Mouse (Mus musculus): Measurements from ENCODE around the gene Lef1. TPM values are rescaled to one million over a fixed set of nuclear protein-coding genes. Genes with fewer than 3 reads are reported as not detected.

The Lef1 gene
- polyA plus RNA-seq, 1 experiment from 2014 or later: 24.8 TPM

DNA sequence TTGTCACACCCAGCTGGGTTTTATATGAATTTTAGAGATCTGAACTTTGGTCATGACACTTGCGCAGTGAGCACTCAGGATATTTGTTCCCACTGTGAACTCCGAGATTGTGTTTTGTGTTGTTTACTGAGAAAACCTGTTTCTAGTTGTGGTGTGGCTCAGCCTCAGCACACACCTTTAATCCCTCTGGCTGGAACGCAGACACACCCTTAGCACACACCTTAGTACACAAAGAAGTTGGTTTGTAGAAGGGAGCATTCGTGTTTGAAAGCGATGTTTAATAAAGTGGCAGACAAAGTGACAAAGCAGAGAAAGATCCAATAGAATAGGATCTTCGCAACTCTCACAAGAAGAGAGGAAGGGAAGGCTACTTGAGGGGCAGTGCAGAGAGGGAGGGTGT lies 150.1 kb downstream of the Lef1 start:
- 97% methylated on average over 6 of the region's 6 CpGs for WGBS
- H3K4me3 ChIP-seq: no peak overlapping the region

DNA sequence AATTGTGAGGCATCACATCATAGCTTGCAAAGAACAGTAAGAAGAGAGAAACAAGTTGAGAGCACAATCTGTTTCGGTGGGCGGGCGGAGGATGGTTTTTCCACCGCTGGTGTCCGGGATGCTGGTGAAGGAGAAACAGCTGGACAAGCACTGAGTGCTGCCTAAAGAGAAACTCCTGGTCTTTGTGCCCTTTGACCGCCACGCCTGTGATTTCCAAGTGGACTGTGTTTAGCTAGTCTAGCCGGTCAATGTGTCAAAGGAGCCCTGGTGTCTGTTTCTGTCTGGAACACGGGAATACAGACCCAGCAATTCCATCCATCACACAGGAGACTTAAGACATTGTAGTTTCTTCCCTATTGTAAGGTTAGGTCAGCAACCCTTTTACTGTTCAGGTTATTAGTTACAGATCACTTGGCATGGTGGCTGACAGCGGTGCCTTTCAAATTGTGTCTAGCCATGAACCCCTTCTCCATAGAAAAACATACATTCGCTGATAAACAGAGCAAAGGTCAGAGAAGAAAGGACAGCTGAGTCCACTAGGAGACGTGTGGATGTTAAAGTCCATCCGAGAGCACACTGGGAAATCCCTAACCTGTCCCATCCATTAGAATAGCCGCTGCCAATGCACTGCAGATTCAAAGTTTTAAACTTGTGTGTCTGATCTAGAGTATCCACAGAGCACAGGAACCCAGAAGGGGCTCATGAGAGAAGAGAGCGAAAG lies 153.7 kb downstream of the Lef1 start:
- Histone ChIP-seq H3K9me3 (replicated peaks) (peaks cover 8% of the 10 kb centered on the region; the same call in 1 of the 2 replicates), H3K27ac (no peak overlapping the region), H3K4me1 (no peaks in the 10 kb centered on the region), H3K9ac (no peak overlapping the region), H3K27me3 (no peaks in the 10 kb centered on the region), H3K4me3 (no peak overlapping the region), H3K36me3 (ENCODE audit: poor library complexity, severe bottlenecking) (no peaks in the 10 kb centered on the region), H3K4me2 (no peak overlapping the region)
- ATAC-seq: no peak
- WGBS: 86% methylated on average over 15 of the region's 15 CpGs

More for the DNA sequence above, 150.1 kb downstream of the Lef1 start:
- H3K4me1 ChIP-seq: no peaks in the 10 kb centered on the region
- no peak overlapping the region for H3K27ac ChIP-seq
- no peak overlapping the region for H3K4me2 ChIP-seq
- ATAC-seq: no peak
- H3K9me3 ChIP-seq (replicated peaks): peaks cover 8% of the 10 kb centered on the region; the same call in 1 of the 2 replicates
- no peak overlapping the region for H3K9ac ChIP-seq
- no peaks in the 10 kb centered on the region for H3K27me3 ChIP-seq
- no peaks in the 10 kb centered on the region for H3K36me3 ChIP-seq (ENCODE audit: poor library complexity, severe bottlenecking)

DNA sequence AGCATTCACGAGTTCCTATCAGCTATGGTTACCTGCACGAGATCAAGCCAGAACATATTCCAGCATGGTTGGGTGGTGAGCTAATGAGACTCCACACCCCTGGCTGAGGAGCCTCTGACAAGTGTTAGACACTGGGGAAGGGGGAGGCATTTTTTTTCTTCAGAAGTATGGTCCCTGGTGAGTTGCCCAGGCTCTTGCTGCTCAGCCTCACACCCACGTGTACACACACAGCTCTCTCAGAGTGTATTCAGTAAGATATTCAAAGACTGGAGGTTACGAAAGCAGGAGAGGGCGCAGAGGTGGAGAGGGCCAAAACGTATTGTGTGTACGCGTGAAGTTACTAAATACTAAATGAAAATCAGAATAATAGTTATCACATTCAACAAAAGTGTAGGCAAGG lies 155.2 kb downstream of the Lef1 start:
- H3K27ac ChIP-seq: no peak overlapping the region
- no peak overlapping the region for H3K4me2 ChIP-seq
- no peak for ATAC-seq
- WGBS: 89% methylated on average over 8 of the region's 8 CpGs
- no peak overlapping the region for H3K9ac ChIP-seq
- peaks cover 6% of the 10 kb centered on the region; the same call in 1 of the 2 replicates for H3K9me3 ChIP-seq (replicated peaks)
- no peaks in the 10 kb centered on the region for H3K27me3 ChIP-seq
- H3K4me1 ChIP-seq: peaks cover 5% of the 10 kb centered on the region
- no peaks in the 10 kb centered on the region for H3K36me3 ChIP-seq (ENCODE audit: poor library complexity, severe bottlenecking)
- H3K4me3 ChIP-seq: no peak overlapping the region

DNA sequence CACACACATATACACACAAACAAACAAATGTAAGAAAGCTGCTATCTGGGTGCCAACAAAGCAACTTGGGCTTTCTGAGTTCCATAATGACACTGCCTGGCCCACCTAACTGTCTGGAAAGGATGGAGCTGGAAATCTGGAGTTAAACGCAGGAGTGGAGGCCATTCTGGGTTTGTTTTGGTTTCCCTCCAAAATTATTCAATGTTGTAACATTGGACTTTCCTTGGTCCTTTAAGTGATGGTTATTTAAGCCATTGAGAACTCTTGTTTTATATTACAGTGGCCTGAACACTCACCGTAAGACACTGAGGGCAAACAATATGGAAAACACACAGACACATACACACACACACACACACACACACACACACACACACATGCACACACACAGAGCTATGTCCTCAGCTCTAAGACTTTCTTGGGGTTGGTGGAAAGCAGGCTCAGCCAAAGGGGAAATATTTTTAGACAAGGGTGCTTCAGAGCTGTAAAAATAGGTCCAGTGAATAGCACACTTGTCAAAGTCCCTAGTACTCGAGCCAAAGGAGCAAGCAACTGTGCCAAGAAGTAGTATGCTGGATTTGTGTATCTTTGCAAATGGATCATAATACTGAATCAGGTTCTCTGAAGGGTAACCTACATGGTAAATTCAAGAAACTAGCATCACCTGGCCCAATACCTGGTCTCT lies 156.2 kb downstream of the Lef1 start:
- no peak for ATAC-seq
- 86% methylated on average over 3 of the region's 3 CpGs for whole genome bisulfite sequencing
- Histone ChIP-seq H3K36me3 (ENCODE audit: poor library complexity, severe bottlenecking) (no peaks in the 10 kb centered on the region), H3K4me1 (peaks cover 15% of the 10 kb centered on the region), H3K27ac (no peak overlapping the region), H3K27me3 (no peaks in the 10 kb centered on the region), H3K4me3 (no peak overlapping the region), H3K9ac (no peak overlapping the region), H3K9me3 (replicated peaks) (no peaks in the 10 kb centered on the region), H3K4me2 (no peak overlapping the region)

DNA sequence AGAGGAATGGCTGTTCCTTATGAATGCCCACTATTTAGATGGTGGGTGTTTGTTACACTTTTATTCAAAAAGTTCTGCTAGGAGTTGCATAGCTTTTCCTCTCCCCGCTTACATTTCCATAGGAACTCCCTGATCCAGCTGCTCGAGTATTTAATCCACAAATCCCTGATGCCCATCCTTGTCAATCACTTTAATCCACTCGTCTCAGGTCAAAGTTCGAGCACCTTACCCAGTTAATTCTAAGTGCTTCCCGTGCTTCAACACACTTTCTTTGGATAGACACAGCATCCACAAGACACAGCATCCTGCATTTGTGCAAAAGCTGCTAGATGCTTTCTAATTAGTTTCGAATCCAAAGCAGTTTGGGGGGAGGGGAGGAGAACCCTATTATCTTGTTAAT lies 160.1 kb downstream of the Lef1 start:
- Histone ChIP-seq H3K4me1 (peaks cover 19% of the 10 kb centered on the region), H3K9me3 (replicated peaks) (no peaks in the 10 kb centered on the region), H3K4me3 (no peak overlapping the region), H3K27me3 (no peaks in the 10 kb centered on the region), H3K9ac (peak overlapping the region; percentile 8; the same call in 1 of the 2 replicates), H3K4me2 (peak overlapping the region; percentile 83), H3K27ac (no peak overlapping the region), H3K36me3 (ENCODE audit: poor library complexity, severe bottlenecking) (no peaks in the 10 kb centered on the region)
- ATAC-seq: no peak
- WGBS: 13% methylated on average over 6 of the region's 6 CpGs

DNA sequence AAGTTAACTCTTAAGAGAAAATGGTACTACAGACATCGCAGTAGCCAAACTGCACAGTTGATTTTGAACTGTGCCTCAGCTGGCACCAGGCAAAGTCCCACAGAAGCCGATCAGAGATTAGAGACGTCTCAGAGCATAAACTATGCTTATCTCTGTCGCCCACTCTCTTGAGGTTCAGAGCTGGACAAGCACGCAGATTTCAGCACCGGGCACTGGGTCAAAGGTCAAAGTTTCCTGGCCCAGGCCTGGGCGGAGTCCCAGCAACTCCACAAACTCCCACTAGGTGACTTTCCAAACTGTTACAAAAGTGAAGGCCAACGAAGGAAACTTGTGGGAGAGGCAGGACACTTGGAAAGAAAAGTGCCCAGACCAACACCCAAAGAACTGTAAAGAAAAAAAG lies 160.9 kb downstream of the Lef1 start:
- no peak; the same call in 1 of the 2 replicates for ATAC-seq
- H3K4me2 ChIP-seq: peak overlapping the region; percentile 83
- WGBS: 6% methylated on average over 8 of the region's 8 CpGs
- H3K9ac ChIP-seq: peak overlapping the region; percentile 63
- no peaks in the 10 kb centered on the region for H3K36me3 ChIP-seq (ENCODE audit: poor library complexity, severe bottlenecking)
- H3K27me3 ChIP-seq: no peaks in the 10 kb centered on the region
- no peaks in the 10 kb centered on the region for H3K9me3 ChIP-seq (replicated peaks)
- H3K4me3 ChIP-seq: peak overlapping the region; percentile 53
- H3K27ac ChIP-seq: no peak overlapping the region
- H3K4me1 ChIP-seq: peaks cover 19% of the 10 kb centered on the region

DNA sequence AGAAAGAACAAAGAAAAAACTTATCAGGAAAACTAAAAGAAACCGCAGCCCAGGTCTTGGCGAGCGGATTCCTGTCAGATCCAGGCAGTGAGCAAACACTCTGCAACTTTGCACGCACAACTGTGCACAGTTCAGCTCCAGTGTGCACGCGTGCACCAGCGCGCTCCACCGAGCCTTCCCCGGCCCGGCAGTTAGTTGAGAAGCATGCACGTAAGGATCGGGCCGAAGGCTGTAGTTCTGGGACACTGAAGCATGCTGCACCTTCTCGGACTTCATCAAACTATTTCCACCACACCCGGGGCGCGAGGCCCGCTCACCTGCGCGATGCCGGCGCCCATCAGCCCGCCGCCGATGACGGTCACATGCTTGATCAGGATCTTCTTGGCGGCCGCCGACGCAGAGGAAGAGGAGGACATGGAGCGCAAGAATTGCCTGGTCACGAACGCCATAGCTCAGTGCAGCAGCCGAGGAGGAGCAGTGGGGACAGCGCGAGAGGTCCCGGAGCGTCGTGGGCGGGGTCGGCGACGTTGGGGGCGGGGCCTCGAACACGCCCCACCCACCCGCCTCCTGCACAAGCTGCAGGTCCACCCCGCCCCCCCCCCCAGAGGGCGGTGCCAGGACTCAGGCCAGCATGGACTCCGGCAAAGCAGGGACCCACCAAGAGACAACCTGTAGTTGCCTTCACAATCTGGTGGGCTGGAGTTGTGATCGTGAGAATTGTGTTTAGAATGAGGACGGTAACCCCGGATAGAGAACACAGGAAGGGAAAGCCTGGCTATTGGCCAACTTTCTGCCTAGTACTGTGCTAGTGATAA lies 161.5 kb downstream of the Lef1 start, which contains the start of gene Hadh:
Gene Hadh (minus strand): TSS at position 543 of the 815 bp plus-strand sequence.
- H3K36me3 ChIP-seq (ENCODE audit: poor library complexity, severe bottlenecking): no peaks in the 10 kb centered on the region
- peak within 1 kb of the TSS; percentile 83 for H3K4me2 ChIP-seq
- no peaks in the 10 kb centered on the region for H3K9me3 ChIP-seq (replicated peaks)
- peak within 1 kb of the TSS; percentile 53 for H3K4me3 ChIP-seq
- under 1% methylated on average over 54 of the region's 54 CpGs for WGBS
- peak; percentile 96 for ATAC-seq
- H3K27me3 ChIP-seq: no peaks in the 10 kb centered on the region
- peaks cover 19% of the 10 kb centered on the region for H3K4me1 ChIP-seq
- H3K27ac ChIP-seq: no peak within 1 kb of the TSS
- H3K9ac ChIP-seq: peak within 1 kb of the TSS; percentile 63

DNA sequence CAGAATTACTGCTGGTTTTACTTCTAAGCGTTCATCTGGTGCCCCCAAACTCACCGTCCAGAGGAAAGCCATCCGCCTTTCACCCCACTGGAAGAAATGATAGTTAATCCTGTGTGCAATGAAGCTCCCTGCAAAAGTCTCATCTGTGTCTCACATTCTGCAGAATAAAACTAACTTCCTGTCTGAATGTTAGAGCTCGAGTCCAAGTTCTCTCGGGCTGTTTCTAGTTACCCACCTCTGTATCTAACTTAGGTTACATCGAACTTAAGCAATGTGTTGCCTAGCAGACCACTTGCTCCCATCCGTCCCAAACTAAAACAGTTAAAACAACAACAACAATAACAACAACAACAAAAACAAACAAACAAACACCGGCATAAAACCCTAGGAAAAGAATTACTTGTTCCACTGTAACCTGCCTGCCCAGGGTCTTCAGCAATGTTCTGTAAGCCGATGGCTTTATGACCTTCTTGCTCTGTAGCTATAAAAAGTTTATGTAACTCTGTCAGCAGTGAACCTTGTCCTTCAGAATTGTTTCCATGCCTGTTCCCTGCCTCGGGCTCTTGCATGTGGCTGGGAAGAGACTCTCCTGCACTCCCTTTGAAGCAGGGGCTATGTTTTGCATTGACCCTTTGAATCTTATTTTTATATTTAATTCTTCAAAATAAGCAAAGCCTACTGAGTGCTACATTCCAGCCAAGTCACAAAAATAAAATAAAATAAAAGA lies 162.3 kb downstream of the Lef1 start:
- Histone ChIP-seq H3K27ac (no peak overlapping the region), H3K4me2 (peak overlapping the region; percentile 83), H3K4me1 (peaks cover 19% of the 10 kb centered on the region), H3K9me3 (replicated peaks) (no peaks in the 10 kb centered on the region), H3K9ac (peak overlapping the region; percentile 63; the same call in 1 of the 2 replicates), H3K36me3 (ENCODE audit: poor library complexity, severe bottlenecking) (no peaks in the 10 kb centered on the region), H3K4me3 (peak overlapping the region; percentile 53), H3K27me3 (no peaks in the 10 kb centered on the region)
- no peak for ATAC-seq
- WGBS: 65% methylated on average over 10 of the region's 10 CpGs

Other genes with a start within 250 kb of the Lef1 start
- gene Hadh, start 161.6 kb downstream of the Lef1 start, polyA plus RNA-seq (2015; fragmentation: Nextera tagmentation; extraction: Ambion mirVana): 37.2 and 40.9 TPM in 2 replicates
- gene Cyp2u1, start 192.8 kb downstream of the Lef1 start, polyA plus RNA-seq (2015; fragmentation: Nextera tagmentation; extraction: Ambion mirVana): 3.4 and 4.7 TPM in 2 replicates